Mouse (Mus musculus) stomach, postnatal 0 days (tissue): Measurements from ENCODE around the gene Apmap.

Experiments used
- CTCF ChIP-seq: IDR thresholded peaks from 2 replicates; pipeline ENCODE4 v1.5.1; 2016; ENCODE audit warnings: antibody characterized with exemption, low read depth, mild to moderate bottlenecking, moderate library complexity
- EP300 ChIP-seq: optimal IDR thresholded peaks from 2 replicates; pipeline ENCODE3; 2016; ENCODE audit warnings: antibody characterized with exemption

- TF ChIP-seq CTCF (no peak), EP300 (no peak)
Observed at GRCm38 (mm10) chr2:150629255-150629654, 20.9 kb upstream of the Apmap start.
